Mouse (Mus musculus) ES-E14 (cell line): ENCODE measurements at regions not wholly inside any gene's neighbourhood (a gene's known extent, or its start where the extent isn't known, plus 50 kb on each side); places are given as distances from the start of the nearest gene placed in this dataset.

Source experiments
- HCFC1 ChIP-seq: IDR thresholded peaks from 2 replicates; pipeline ENCODE4 v1.6.1; 2012; ENCODE audit warnings: low read length, inconsistent platforms, borderline replicate concordance; ENCODE audit not compliant: insufficient read depth
- ZC3H11A ChIP-seq: IDR thresholded peaks from 2 replicates; pipeline ENCODE4 v1.6.1; 2012; ENCODE audit warnings: low read depth, mild to moderate bottlenecking, inconsistent platforms, low read length, borderline replicate concordance

- no peak for TF ChIP-seq HCFC1
- TF ChIP-seq ZC3H11A, result no peak
Measured at GRCm38 (mm10) chr9:24899206-24899928, 125.3 kb upstream of the Tbx20 start.
